Mouse (Mus musculus) liver, embryonic 15.5 days (tissue): Measurements from ENCODE around the gene Myb. TPM values are rescaled to one million over a fixed set of nuclear protein-coding genes. Genes with fewer than 3 reads are reported as not detected.

Experiments used
- ATAC-seq: fragments of 200-750 bp; cut with Nextera tagmentation; 2 replicates; pipeline ENCODE4 v1.8.0; 2017; ENCODE audit warnings: moderate number of reproducible peaks, mild to moderate bottlenecking, moderate library complexity; ENCODE audit not compliant: insufficient read depth
- H3K27ac ChIP-seq: fragments of 300-500 bp; sonication (generic); replicated peaks from 2 replicates; pipeline ENCODE4 v1.5.1; 2015; ENCODE audit warnings: mild to moderate bottlenecking, inconsistent platforms
- H3K27me3 ChIP-seq: fragments of 300-500 bp; sonication (generic); 2 replicates; pipeline ENCODE4 v1.6.1; 2015; ENCODE audit warnings: mild to moderate bottlenecking, inconsistent platforms
- H3K36me3 ChIP-seq: fragments of 300-500 bp; sonication (generic); replicated peaks from 2 replicates; pipeline ENCODE4 v1.6.1; 2015; ENCODE audit warnings: moderate library complexity, mild to moderate bottlenecking, inconsistent platforms
- H3K4me1 ChIP-seq: fragments of 300-500 bp; sonication (generic); replicated peaks from 2 replicates; pipeline ENCODE4 v1.6.1; 2015; ENCODE audit warnings: inconsistent platforms
- H3K4me2 ChIP-seq: fragments of 300-500 bp; sonication (generic); 2 replicates; pipeline ENCODE4 v1.6.1; 2015; ENCODE audit warnings: moderate library complexity, mild to moderate bottlenecking, inconsistent platforms
- H3K4me3 ChIP-seq: fragments of 300-500 bp; sonication (generic); replicated peaks from 2 replicates; pipeline ENCODE4 v1.5.1; 2015; ENCODE audit warnings: mild to moderate bottlenecking, inconsistent platforms
- H3K9ac ChIP-seq: fragments of 300-500 bp; sonication (generic); 2 replicates; pipeline ENCODE4 v1.6.1; 2015; ENCODE audit warnings: moderate library complexity, mild to moderate bottlenecking, inconsistent platforms
- H3K9me3 ChIP-seq: fragments of 300-500 bp; sonication (generic); replicated peaks from 2 replicates; pipeline ENCODE4 v1.6.1; 2016; ENCODE audit warnings: inconsistent platforms
- WGBS: fragments of 180-500 bp; shearing (Covaris S2); methylation state at CpG from one replicate; pipeline ENCODE4 v1.1.7; 2015; ENCODE audit warnings: mixed read lengths; ENCODE audit not compliant: insufficient replicate concordance; 5-methylcytosine and 5-hydroxymethylcytosine counted together
- polyA plus RNA-seq: library from polyadenylated mRNA; unstranded; fragments of >200 nt; fragmentation: Nextera tagmentation; extraction: Ambion mirVana; gene quantifications from 2 replicates; pipeline ENCODE4 v1.2.1, GENCODE M21; 2015

Myb gene
- polyA plus RNA-seq, 1 experiment from 2014 or later, result 9.7 TPM

GRCm38 (mm10) chr10:21167842-21168241 is 7.1 kb upstream of the Myb start:
- Histone ChIP-seq H3K4me2 (no peak overlapping the region), H3K9ac (no peak overlapping the region), H3K27ac (no peak overlapping the region), H3K36me3 (no peaks in the 10 kb centered on the region), H3K4me1 (no peaks in the 10 kb centered on the region), H3K9me3 (no peaks in the 10 kb centered on the region), H3K27me3 (no peaks in the 10 kb centered on the region; the same call in 1 of the 2 replicates), H3K4me3 (no peak overlapping the region)
- 80% methylated on average over 6 of the region's 6 CpGs for WGBS
- no peak for ATAC-seq

GRCm38 (mm10) chr10:21167165-21167564 is 6.4 kb upstream of the Myb start:
- Histone ChIP-seq H3K27me3 (peaks cover 4% of the 10 kb centered on the region; the same call in 1 of the 2 replicates), H3K4me2 (no peak overlapping the region), H3K4me1 (no peaks in the 10 kb centered on the region), H3K4me3 (no peak overlapping the region), H3K27ac (no peak overlapping the region), H3K36me3 (no peaks in the 10 kb centered on the region), H3K9me3 (no peaks in the 10 kb centered on the region), H3K9ac (no peak overlapping the region)
- ATAC-seq, result no peak
- WGBS, result 77% methylated on average over 5 of the region's 5 CpGs

- Histone ChIP-seq H3K4me1 (peaks cover 16% of the 10 kb centered on the region), H3K27me3 (peaks cover 21% of the 10 kb centered on the region), H3K36me3 (no peaks in the 10 kb centered on the region), H3K9me3 (no peaks in the 10 kb centered on the region), H3K9ac (no peak overlapping the region), H3K4me3 (no peak overlapping the region), H3K27ac (no peak overlapping the region), H3K4me2 (no peak overlapping the region)
- no peak for ATAC-seq
- WGBS, result 74% methylated on average over 4 of the region's 4 CpGs
Measured at GRCm38 (mm10) chr10:21165411-21165810, 4.6 kb upstream of the Myb start.

- no peak overlapping the region for H3K9ac ChIP-seq
- no peak overlapping the region for H3K4me3 ChIP-seq
- no peaks in the 10 kb centered on the region for H3K9me3 ChIP-seq
- no peak overlapping the region for H3K27ac ChIP-seq
- H3K27me3 ChIP-seq, result peaks cover 40% of the 10 kb centered on the region
- ATAC-seq, result no peak
- H3K36me3 ChIP-seq, result no peaks in the 10 kb centered on the region
- H3K4me2 ChIP-seq, result peak overlapping the region; percentile 100; the same call in 1 of the 2 replicates
- peaks cover 45% of the 10 kb centered on the region for H3K4me1 ChIP-seq
- WGBS, result 48% methylated on average over 3 of the region's 3 CpGs
Measured at GRCm38 (mm10) chr10:21162124-21162523, 1.3 kb upstream of the Myb start.

- no peaks in the 10 kb centered on the region for H3K36me3 ChIP-seq
- H3K27me3 ChIP-seq, result peaks cover 40% of the 10 kb centered on the region
- H3K9ac ChIP-seq, result peak overlapping the region; percentile 74
- 3% methylated on average over 20 of the region's 20 CpGs for WGBS
- peak overlapping the region; percentile 75 for H3K4me3 ChIP-seq
- H3K4me1 ChIP-seq, result peaks cover 47% of the 10 kb centered on the region
- H3K4me2 ChIP-seq, result peak overlapping the region; percentile 100
- ATAC-seq, result peak; percentile 23; the same call in 1 of the 2 replicates
- H3K27ac ChIP-seq, result peak overlapping the region; percentile 78
- no peaks in the 10 kb centered on the region for H3K9me3 ChIP-seq
Measured at GRCm38 (mm10) chr10:21161359-21162094, 743 bp upstream of the Myb start.

- Histone ChIP-seq H3K9me3 (no peaks in the 10 kb centered on the region), H3K36me3 (0 out of 2 replicates have a peak, but pooled peaks cover 3% of the 10 kb centered on the region), H3K4me3 (peak overlapping the region; percentile 75), H3K27ac (peak overlapping the region; percentile 78; the same call in 1 of the 2 replicates), H3K9ac (peak overlapping the region; percentile 74), H3K4me1 (peaks cover 56% of the 10 kb centered on the region), H3K27me3 (peaks cover 40% of the 10 kb centered on the region), H3K4me2 (peak overlapping the region; percentile 100)
- peak; percentile 27; the same call in 1 of the 2 replicates for ATAC-seq
- under 1% methylated on average over 44 of the region's 44 CpGs for WGBS
Measured at GRCm38 (mm10) chr10:21159697-21160394, 938 bp downstream of the Myb start.

- ATAC-seq, result peak; percentile 30
- peak overlapping the region; percentile 100 for H3K4me2 ChIP-seq
- WGBS, result 0% methylated on average over 35 of the region's 35 CpGs
Measured at GRCm38 (mm10) chr10:21158918-21159443, 1.8 kb downstream of the Myb start.

GRCm38 (mm10) chr10:21158111-21158917 is 2.5 kb downstream of the Myb start:
- peak overlapping the region; percentile 75 for H3K4me3 ChIP-seq
- under 1% methylated on average over 19 of the region's 19 CpGs for WGBS
- H3K9me3 ChIP-seq, result no peaks in the 10 kb centered on the region
- 0 out of 2 replicates have a peak, but pooled peaks cover 3% of the 10 kb centered on the region for H3K36me3 ChIP-seq
- H3K27ac ChIP-seq, result peak overlapping the region; percentile 25
- H3K9ac ChIP-seq, result peak overlapping the region; percentile 74
- no peak for ATAC-seq
- H3K4me2 ChIP-seq, result peak overlapping the region; percentile 100
- H3K4me1 ChIP-seq, result peaks cover 63% of the 10 kb centered on the region
- peaks cover 40% of the 10 kb centered on the region for H3K27me3 ChIP-seq

More at GRCm38 (mm10) chr10:21158918-21159443, 1.8 kb downstream of the Myb start:
- Histone ChIP-seq H3K4me1 (peaks cover 57% of the 10 kb centered on the region), H3K9ac (peak overlapping the region; percentile 74), H3K9me3 (no peaks in the 10 kb centered on the region), H3K4me3 (peak overlapping the region; percentile 75), H3K27ac (peak overlapping the region; percentile 25), H3K27me3 (peaks cover 40% of the 10 kb centered on the region), H3K36me3 (0 out of 2 replicates have a peak, but pooled peaks cover 3% of the 10 kb centered on the region)

GRCm38 (mm10) chr10:21156953-21157499 is 3.8 kb downstream of the Myb start:
- H3K4me3 ChIP-seq, result no peak overlapping the region
- H3K27ac ChIP-seq, result no peak overlapping the region
- 18% methylated on average over 5 of the region's 5 CpGs for WGBS
- peak overlapping the region; percentile 6; the same call in 1 of the 2 replicates for H3K4me2 ChIP-seq
- no peak overlapping the region for H3K9ac ChIP-seq
- H3K36me3 ChIP-seq, result peaks cover 9% of the 10 kb centered on the region; the same call in 1 of the 2 replicates
- no peak for ATAC-seq
- H3K9me3 ChIP-seq, result no peaks in the 10 kb centered on the region
- H3K4me1 ChIP-seq, result peaks cover 67% of the 10 kb centered on the region
- H3K27me3 ChIP-seq, result peaks cover 34% of the 10 kb centered on the region

- Histone ChIP-seq H3K4me3 (no peak overlapping the region), H3K9ac (no peak overlapping the region), H3K4me1 (peaks cover 61% of the 10 kb centered on the region), H3K36me3 (peaks cover 9% of the 10 kb centered on the region; the same call in 1 of the 2 replicates), H3K27ac (no peak overlapping the region), H3K9me3 (no peaks in the 10 kb centered on the region), H3K27me3 (peaks cover 29% of the 10 kb centered on the region), H3K4me2 (no peak overlapping the region)
- 75% methylated on average over 3 of the region's 3 CpGs for WGBS
- no peak for ATAC-seq
Measured at GRCm38 (mm10) chr10:21156416-21156815, 4.4 kb downstream of the Myb start.
